Mouse (Mus musculus): ENCODE measurements around the gene Zfp354b. TPM values are rescaled to one million over a fixed set of nuclear protein-coding genes. Genes with fewer than 3 reads are reported as not detected.

Zfp354b gene
- total and polyA plus RNA-seq, 2 experiments from 2014 or later: 2.1 to 4.6 TPM

DNA sequence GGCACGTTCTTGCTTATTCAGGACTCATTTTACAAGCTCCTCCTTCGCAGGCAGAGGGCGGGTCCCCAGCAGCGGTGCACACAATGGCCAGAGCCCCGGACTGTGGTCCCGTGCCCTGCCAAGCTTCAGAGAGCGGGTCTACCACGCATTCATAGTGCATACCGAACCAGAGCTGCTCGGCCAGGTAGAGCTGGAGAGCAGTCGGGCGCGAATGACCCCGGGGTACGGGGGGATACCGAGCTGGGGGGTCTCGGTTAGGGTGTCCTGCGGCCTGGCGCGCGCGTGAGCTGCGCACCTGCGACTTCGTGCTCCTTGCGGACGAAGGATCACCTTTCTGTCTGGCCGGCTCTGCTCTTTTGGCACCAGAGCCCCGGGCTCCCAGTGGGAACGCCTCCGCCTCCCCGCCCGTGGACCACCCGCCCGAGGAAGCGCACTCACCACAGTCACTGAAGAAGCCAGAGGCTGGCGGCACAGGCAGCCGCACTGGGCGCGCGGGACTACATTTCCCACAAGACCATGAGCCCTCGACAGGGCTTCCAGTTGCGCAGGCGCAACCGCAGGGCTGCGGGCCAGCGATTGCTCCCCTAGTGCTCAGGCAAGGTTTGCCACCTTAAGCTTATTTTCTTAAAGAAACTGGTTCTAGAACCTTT, 15.6 kb downstream of the Zfp354b start, which contains the start of gene Zfp2:
Gene Zfp2 (minus strand): TSS at position 495 of the 650 bp plus-strand sequence.
- TF ChIP-seq CTCF (IDR thresholded peaks at IDR 0.05; ENCODE audit: low read depth): peak; percentile 83
- Histone ChIP-seq H3K27ac (ENCODE audit: low read depth, low read length) (peak within 1 kb of the TSS; percentile 85), H3K9ac (peak within 1 kb of the TSS; percentile 78), H3K36me3 (ENCODE audit: insufficient read depth) (peaks cover 14% of the 10 kb centered on the region), H3K27me3 (ENCODE audit: insufficient read depth, low read length) (no peaks in the 10 kb centered on the region), H3K4me2 (ENCODE audit: low read depth) (peak within 1 kb of the TSS; percentile 49), H3K4me1 (ENCODE audit: insufficient read depth) (0 out of 2 replicates have a peak, but pooled peaks cover 3% of the 10 kb centered on the region), H3K4me3 (ENCODE audit: low read depth, low read length) (peak within 1 kb of the TSS; percentile 67), H3K9me3 (ENCODE audit: low read length) (peaks cover 10% of the 10 kb centered on the region; the same call in 1 of the 2 replicates)
- under 1% methylated on average over 47 of the region's 47 CpGs for WGBS
- DNase-seq (peak; percentile 97), ATAC-seq (peak; percentile 100)

DNA sequence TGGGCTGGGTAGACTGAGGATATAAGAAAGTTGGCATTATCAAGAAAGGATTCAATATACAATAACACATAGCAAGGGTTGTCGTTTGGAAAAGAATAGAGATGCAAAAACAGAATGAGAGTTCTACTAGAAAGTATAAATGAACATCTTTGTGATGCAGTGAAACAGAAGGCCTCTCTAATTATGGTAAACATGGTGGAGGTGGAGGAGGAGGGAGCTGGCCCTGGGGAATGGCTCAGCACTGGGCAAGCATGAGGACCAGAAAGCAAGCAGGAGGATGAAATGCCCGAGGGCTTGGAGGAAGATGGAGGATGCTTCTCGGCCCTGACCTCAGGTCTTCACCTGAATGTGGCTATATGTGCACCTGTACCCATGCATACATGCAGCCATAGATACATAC, 17.0 kb downstream of the Zfp354b start:
- Histone ChIP-seq H3K36me3 (ENCODE audit: insufficient read depth) (peaks cover 28% of the 10 kb centered on the region), H3K4me1 (ENCODE audit: insufficient read depth) (0 out of 2 replicates have a peak, but pooled peaks cover 3% of the 10 kb centered on the region), H3K27me3 (ENCODE audit: insufficient read depth, low read length) (no peaks in the 10 kb centered on the region), H3K27ac (ENCODE audit: low read depth, low read length) (no peak overlapping the region), H3K4me2 (ENCODE audit: low read depth) (no peak overlapping the region), H3K9me3 (ENCODE audit: low read length) (peaks cover 10% of the 10 kb centered on the region; the same call in 1 of the 2 replicates), H3K4me3 (ENCODE audit: low read depth, low read length) (no peak overlapping the region), H3K9ac (no peak overlapping the region)
- no peak for TF ChIP-seq CTCF (IDR thresholded peaks at IDR 0.05; ENCODE audit: low read depth)
- ATAC-seq: no peak
- WGBS: 92% methylated on average over 3 of the region's 3 CpGs
- DNase-seq: no peak

DNA sequence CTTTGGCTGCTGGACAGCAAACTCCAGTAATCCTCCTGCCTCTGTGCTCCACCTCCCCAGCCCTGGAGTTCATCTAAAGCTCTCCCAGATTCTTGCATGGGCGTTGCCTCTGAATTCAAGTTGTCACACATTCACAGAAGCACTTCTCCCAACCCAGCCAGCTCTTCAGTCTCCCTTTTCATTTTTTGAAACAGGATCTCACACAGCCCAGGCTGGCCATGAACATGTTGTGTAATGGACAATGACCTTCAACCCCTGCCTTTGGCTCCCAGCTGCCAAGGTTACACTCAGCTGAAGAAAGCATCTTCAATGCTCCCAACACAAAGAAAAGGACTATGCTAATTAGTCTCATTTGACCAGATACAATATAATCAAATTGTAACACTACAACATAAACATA, 18.1 kb downstream of the Zfp354b start:
- ATAC-seq (no peak), DNase-seq (no peak)
- Histone ChIP-seq H3K4me1 (ENCODE audit: insufficient read depth) (0 out of 2 replicates have a peak, but pooled peaks cover 3% of the 10 kb centered on the region), H3K27me3 (ENCODE audit: insufficient read depth, low read length) (no peaks in the 10 kb centered on the region), H3K27ac (ENCODE audit: low read depth, low read length) (no peak overlapping the region), H3K4me2 (ENCODE audit: low read depth) (no peak overlapping the region), H3K4me3 (ENCODE audit: low read depth, low read length) (no peak overlapping the region), H3K9ac (no peak overlapping the region), H3K9me3 (ENCODE audit: low read length) (peaks cover 14% of the 10 kb centered on the region; the same call in 1 of the 2 replicates), H3K36me3 (ENCODE audit: insufficient read depth) (peaks cover 39% of the 10 kb centered on the region)
- WGBS: 100% methylated on average over 1 of the region's 1 CpGs
- no peak for TF ChIP-seq CTCF (IDR thresholded peaks at IDR 0.05; ENCODE audit: low read depth)

DNA sequence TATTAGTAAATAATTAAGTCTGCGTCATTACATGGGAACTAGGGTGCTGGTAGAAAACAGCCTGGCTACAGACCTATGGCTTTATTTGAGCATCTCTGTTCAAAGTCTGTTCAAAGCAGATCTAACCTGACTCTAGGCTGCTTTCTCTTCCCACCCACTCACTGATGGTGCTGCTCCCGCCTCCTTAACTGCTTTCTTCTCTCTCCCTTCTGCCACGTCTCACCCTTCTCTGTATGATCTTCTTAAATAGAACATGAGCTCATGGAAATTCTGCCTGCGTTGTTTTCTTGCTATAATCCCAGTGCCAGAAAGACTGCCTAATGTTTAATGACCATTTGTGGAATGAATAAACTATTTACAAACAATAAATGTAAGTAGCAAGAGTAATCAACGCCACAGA, 23.3 kb downstream of the Zfp354b start:
- Histone ChIP-seq H3K36me3 (ENCODE audit: insufficient read depth) (peaks cover 88% of the 10 kb centered on the region), H3K9me3 (ENCODE audit: low read length) (peaks cover 44% of the 10 kb centered on the region), H3K27me3 (ENCODE audit: insufficient read depth, low read length) (no peaks in the 10 kb centered on the region), H3K4me1 (ENCODE audit: insufficient read depth) (no peaks in the 10 kb centered on the region), H3K27ac (ENCODE audit: low read depth, low read length) (no peak overlapping the region), H3K4me3 (ENCODE audit: low read depth, low read length) (no peak overlapping the region), H3K9ac (no peak overlapping the region), H3K4me2 (ENCODE audit: low read depth) (no peak overlapping the region)
- WGBS: 92% methylated on average over 5 of the region's 5 CpGs
- no peak for DNase-seq
- no peak for TF ChIP-seq CTCF (IDR thresholded peaks at IDR 0.05; ENCODE audit: low read depth)
- no peak for ATAC-seq

DNA sequence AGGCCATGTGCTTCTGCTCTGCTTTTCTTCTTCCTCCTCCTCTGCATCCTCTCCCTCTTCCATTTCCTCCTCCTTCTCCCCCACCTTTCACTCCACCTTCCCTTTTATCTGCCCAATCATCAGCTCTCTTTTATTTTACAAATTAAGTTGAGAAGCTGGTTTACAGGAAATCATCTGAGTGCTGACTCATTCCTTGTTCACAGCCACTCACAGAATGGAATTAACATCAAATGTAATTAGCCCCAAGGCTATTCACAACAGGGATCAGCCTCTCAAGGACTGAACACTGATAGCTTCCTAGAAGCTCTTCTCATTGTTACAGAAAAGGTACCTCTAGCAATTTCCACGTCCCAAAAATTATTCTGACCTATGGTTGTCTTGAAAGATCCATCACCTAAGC, 34.1 kb downstream of the Zfp354b start:
- no peak overlapping the region for H3K9ac ChIP-seq
- DNase-seq (no peak), ATAC-seq (no peak)
- TF ChIP-seq CTCF (IDR thresholded peaks at IDR 0.05; ENCODE audit: low read depth): no peak
- 88% methylated on average over 1 of the region's 1 CpGs for WGBS
- H3K9me3 ChIP-seq (ENCODE audit: low read length): peaks cover 54% of the 10 kb centered on the region
- H3K27ac ChIP-seq (ENCODE audit: low read depth, low read length): no peak overlapping the region
- H3K36me3 ChIP-seq (ENCODE audit: insufficient read depth): peaks cover 34% of the 10 kb centered on the region
- H3K27me3 ChIP-seq (ENCODE audit: insufficient read depth, low read length): no peaks in the 10 kb centered on the region
- H3K4me2 ChIP-seq (ENCODE audit: low read depth): no peak overlapping the region
- H3K4me3 ChIP-seq (ENCODE audit: low read depth, low read length): no peak overlapping the region
- no peaks in the 10 kb centered on the region for H3K4me1 ChIP-seq (ENCODE audit: insufficient read depth)

DNA sequence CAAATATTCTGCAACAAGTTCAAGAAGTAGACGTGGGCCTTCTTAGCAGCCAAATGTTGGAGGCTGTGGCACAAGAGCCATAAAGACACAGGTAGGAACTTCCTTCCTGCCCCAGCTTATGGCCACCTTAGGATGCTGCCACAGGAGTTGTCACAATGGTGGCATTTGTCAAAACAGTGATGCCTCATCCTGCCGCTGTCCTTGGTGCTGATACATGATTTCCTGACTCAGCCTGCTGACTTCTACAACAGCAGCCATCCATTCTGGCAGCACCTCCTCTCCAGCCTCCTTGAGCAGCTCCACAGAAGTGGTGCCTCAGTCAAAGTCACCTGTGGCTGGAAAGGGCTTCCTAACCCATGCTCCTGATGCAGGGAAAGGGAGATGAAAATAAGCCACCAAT, 39.0 kb downstream of the Zfp354b start:
- H3K4me1 ChIP-seq (ENCODE audit: insufficient read depth): peaks cover 9% of the 10 kb centered on the region; the same call in 1 of the 2 replicates
- DNase-seq (no peak), ATAC-seq (no peak)
- no peaks in the 10 kb centered on the region for H3K36me3 ChIP-seq (ENCODE audit: insufficient read depth)
- H3K9ac ChIP-seq: no peak overlapping the region
- H3K27ac ChIP-seq (ENCODE audit: low read depth, low read length): no peak overlapping the region
- no peak overlapping the region for H3K4me3 ChIP-seq (ENCODE audit: low read depth, low read length)
- 58% methylated on average over 2 of the region's 2 CpGs for WGBS
- no peak for TF ChIP-seq CTCF (IDR thresholded peaks at IDR 0.05; ENCODE audit: low read depth)
- H3K27me3 ChIP-seq (ENCODE audit: insufficient read depth, low read length): no peaks in the 10 kb centered on the region
- no peak overlapping the region for H3K4me2 ChIP-seq (ENCODE audit: low read depth)
- H3K9me3 ChIP-seq (ENCODE audit: low read length): 0 out of 2 replicates have a peak, but pooled peaks cover 7% of the 10 kb centered on the region

DNA sequence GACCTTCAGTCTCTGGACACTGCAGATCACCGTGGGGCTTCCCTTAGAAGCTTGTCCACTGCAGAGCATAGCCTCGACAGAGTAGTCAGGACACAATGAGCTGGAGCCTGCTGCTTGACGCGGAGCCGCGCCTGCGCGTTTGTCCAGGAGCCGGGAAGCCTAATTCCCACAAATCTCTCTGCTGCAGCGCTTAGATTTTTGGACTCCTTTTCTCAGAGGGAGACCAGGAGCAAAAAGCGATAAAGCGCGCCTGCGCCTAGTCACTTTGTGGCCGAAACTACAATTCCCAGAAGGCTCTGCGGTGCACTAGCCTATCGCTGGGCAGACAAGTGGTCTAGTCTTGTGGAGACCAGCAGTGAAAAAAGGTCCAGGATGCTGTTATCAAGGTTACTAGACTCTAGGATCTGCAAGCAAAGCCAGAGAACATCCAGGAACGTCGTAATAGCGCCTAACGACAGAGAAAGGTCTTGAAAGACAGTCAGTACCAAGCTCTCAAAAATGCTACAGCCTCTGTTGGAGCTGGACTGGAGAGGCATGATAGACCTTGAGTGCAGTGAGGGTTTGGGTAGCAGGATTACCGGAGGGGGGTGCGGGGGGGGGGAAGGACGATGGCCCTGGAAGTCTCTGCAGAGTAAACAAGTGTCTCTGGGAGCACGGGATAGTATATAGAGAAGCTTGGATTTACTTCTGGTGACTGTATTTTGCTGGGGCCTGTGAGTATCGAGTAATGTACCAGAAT, 43.9 kb downstream of the Zfp354b start, which contains the start of gene Zfp454:
Gene Zfp454 (minus strand): TSS at position 262 of the 739 bp plus-strand sequence.
- H3K27me3 ChIP-seq (ENCODE audit: insufficient read depth, low read length): no peaks in the 10 kb centered on the region
- peak within 1 kb of the TSS; percentile 74 for H3K4me2 ChIP-seq (ENCODE audit: low read depth)
- H3K9ac ChIP-seq: peak within 1 kb of the TSS; percentile 64
- WGBS: 6% methylated on average over 26 of the region's 26 CpGs
- ATAC-seq (peak; percentile 99), DNase-seq (peak; percentile 97)
- H3K9me3 ChIP-seq (ENCODE audit: low read length): no peaks in the 10 kb centered on the region
- peaks cover 16% of the 10 kb centered on the region for H3K4me1 ChIP-seq (ENCODE audit: insufficient read depth)
- peaks cover 17% of the 10 kb centered on the region for H3K36me3 ChIP-seq (ENCODE audit: insufficient read depth)
- TF ChIP-seq CTCF (IDR thresholded peaks at IDR 0.05; ENCODE audit: low read depth): no peak
- peak within 1 kb of the TSS; percentile 52 for H3K4me3 ChIP-seq (ENCODE audit: low read depth, low read length)
- peak within 1 kb of the TSS; percentile 81 for H3K27ac ChIP-seq (ENCODE audit: low read depth, low read length)

Measured in forebrain, postnatal 0 days (tissue).